Mouse (Mus musculus): ENCODE results near the gene Vsig2.

DNA sequence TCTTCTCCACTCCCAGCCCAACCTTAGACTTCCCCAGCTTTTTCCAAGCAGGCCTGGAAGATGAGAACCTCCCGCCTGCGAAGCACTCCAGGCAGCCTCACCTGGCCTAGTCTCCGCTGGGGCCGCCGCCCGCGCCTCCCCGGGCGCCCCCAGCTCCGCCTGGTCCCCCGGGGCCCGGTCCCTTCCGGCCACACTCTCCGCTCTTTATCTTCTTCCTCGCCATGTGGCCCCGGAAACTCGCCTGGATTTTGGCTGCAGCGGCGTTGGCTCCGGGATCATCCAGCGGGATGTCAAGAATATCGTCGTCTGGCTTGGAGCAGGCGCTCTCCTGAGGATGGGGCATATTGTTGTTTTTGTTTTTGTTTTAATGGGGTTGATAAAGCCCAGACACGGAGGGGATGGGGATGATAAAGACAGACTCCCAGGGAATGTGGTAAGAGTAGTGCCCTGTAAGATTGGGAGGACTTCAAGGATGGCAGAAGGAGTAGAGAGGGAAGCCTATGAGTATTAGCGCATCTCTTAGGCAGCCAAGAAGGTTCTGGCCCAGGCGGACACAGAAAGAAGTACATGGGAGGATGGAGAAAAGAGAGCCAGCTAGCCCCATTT lies 6.9 kb downstream of the Vsig2 start:
- no peak for TF ChIP-seq GATA1 (IDR thresholded peaks at IDR 0.05; ENCODE audit: borderline replicate concordance, low read length)
- TF ChIP-seq FLI1 (IDR thresholded peaks at IDR 0.05; ENCODE audit: low read length) = no peak

Measured in megakaryocyte, embryonic 14.5 days (primary cell).